Mouse (Mus musculus) thymus, postnatal 14 days (tissue): Measurements from ENCODE around the gene Cxcl9.
"Not testable (repeated sequence)": the region's sequence is repeated elsewhere in the genome, so short reads cannot be mapped to it uniquely, and the experiment has no call there.

Experiments used
- DNase-seq: peaks from one replicate; pipeline ENCODE4 v3.0.0; 2021

Gene Cxcl9

DNA sequence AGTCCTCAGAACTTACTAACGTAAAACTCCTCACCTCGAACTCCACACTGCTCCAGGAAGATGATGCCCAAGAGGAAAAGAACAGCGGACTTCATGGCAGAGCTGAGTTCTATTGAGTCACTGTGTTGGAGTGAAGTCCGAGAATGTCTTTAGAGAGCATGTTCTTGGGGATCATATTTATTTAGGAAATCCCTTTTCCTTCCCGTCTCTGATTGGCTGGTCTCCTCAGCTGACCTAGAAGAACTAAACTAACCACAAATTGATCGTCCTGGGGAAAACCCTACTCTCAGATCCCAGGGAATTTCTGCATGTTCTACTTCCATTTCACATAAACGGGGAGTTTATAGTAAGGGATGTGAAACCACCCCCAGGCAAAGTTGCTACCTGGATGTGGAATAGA lies at the start of gene Cxcl9:
Cxcl9 (minus strand) TSS at position 151 of the 400 bp plus-strand sequence.
- DNase-seq, result no peak

- no peak for DNase-seq
These were observed 49.0 kb upstream of the Cxcl9 start for GRCm38 (mm10) chr5:92376795-92377405.

DNA sequence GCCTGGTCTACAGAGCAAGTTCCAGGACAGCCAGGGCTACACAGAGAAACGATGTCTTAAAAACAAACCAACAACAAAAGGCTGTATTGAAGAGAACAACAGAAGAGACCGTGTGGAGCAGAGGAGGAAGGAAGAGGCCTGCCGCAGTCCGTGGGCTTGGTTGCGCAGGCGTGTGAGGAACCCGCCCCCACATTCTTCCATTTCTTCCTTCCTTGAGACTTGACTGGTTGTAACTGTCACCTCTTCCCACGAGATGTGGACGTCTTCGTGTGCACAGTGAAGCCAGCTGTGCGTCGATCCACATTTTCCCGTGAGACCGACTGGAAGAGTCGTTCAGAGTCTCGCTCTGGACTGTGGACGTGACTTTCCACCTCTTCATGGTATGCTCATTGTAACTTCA lies 47.5 kb upstream of the Cxcl9 start:
- DNase-seq, result peak; percentile 64

DNA sequence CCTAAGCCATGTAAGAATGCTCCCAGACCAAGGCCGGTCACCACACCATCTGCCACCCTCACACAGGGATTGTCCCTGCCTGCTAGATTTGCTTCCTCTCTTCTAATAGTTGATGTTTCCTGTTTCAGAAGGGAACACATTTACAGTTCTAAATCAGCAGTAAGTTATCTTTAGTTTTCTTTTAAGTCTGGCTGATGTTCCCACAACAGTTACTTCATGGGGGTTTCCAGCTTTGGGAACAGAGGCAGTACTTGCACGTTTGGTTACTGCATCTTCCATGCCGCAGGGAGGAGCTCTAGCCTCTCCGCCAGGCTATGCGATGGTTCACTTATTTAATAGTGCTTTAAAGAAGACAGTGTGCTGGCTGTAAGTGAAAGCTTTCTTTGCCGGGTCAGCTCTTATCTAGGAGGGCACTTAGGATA lies 46.9 kb upstream of the Cxcl9 start:
- DNase-seq, result peak; percentile 50

DNA sequence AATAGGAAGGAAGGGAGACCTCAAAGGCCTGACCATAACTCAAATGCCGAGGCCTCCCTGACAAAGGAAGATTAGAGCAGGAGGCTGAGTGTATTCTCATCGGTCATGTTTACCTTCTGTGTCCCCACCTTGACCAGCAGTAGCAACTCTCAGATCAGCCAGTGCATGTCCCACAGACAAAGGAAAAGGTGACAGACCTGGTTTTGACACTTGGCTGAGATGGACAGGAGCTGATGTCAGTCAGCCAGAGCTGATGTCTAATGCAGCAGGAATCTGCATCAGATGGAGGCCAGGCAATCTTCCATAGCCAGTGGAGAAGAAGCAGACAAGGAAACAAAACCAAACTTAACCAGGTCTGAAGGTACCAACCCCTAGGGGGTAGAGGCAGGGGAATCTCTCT lies 44.7 kb upstream of the Cxcl9 start:
- DNase-seq, result no peak

- no peak for DNase-seq
These were observed 43.6 kb upstream of the Cxcl9 start for GRCm38 (mm10) chr5:92371361-92371976.

DNA sequence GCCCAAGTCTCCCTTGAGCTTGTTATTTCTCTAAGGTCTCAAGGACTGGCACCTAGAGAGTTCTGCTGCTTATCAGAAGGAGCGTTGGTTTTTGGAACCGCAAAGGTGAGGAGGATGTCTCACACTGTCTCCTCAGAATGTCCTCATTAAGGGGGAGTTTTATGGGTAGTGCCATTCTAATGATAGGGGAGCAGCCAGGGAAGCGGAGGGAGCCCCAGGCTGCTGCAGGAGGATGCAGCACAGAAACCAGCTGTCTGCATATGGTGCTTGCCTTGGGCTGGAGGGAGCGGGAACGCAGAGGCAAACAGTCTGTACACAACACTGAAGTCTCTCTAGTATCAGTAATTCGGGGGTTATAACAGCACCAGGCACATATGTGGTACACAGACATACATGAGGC lies 43.0 kb upstream of the Cxcl9 start:
- DNase-seq, result no peak

DNA sequence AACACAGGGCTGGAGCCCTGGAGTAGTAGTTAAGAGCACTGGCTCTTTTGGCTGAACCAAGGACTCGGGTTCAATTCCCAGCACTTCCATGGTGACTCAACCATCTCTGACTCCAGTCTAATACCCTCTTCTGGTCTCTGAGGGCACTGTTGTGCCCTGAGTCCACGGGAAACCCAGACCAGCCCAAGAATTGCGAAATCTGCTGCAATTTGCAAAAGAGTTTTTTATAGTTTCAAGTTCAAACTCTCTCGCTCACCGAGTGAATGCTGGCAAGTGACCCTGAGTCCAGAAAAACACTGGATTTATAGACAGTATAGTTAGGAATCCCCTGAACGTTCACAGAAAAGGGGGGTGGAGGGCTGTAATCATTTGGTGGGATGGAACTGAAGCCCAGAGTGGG lies 42.5 kb upstream of the Cxcl9 start:
- no peak for DNase-seq

DNA sequence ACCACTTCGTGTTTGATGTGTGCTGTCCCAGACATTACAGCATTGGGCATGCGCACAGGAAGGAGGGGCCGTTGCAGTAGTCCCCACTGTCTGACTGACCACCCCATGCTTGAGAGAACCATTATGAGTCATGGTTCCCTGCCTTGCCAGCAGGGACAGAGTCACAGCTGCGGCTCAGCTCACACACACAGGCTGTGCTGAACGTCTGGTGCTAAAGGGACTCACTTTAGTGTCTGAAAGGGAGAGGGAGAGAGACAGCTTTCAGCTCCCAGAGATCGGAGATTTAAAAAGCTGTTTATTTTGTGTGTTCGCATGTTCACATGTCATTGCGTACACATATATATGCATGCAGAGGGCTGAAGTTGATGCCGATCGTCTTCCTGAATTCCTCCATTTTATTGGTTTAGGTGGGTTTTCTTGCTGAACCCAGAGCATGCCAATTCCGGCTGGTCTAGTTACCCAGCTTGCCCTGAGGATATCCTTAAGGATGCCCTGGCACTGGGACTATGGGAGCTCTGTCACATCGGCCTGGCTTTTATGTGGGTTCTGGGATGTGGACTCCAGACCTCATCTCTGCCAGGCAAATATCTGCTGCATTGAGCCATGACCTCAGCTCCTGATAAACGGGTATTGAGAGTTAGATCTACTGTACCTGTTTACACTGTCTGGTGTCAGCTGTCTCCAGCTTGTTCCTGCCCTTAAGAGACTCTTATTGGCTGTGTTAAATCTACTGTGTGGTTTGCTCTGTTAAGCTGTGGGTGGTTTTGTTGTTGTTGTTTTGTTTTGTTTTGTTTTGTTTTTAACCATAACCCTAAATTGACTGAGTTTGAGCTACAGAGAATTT lies 41.5 kb upstream of the Cxcl9 start:
- no peak for DNase-seq

- DNase-seq, result no peak
These were observed 40.5 kb upstream of the Cxcl9 start for GRCm38 (mm10) chr5:92368392-92368791.

GRCm38 (mm10) chr5:92366565-92366964 lies 38.7 kb upstream of the Cxcl9 start:
- DNase-seq, result no peak

GRCm38 (mm10) chr5:92365146-92365705 lies 37.3 kb upstream of the Cxcl9 start:
- DNase-seq, result no peak

- no peak for DNase-seq
These were observed 36.1 kb upstream of the Cxcl9 start for GRCm38 (mm10) chr5:92364011-92364410.

- no peak for DNase-seq
These were observed 35.3 kb upstream of the Cxcl9 start for GRCm38 (mm10) chr5:92363179-92363578.

- DNase-seq, result no peak
These were observed 31.0 kb upstream of the Cxcl9 start for GRCm38 (mm10) chr5:92358767-92359455.

GRCm38 (mm10) chr5:92358033-92358432 lies 30.2 kb upstream of the Cxcl9 start:
- DNase-seq, result no peak

DNA sequence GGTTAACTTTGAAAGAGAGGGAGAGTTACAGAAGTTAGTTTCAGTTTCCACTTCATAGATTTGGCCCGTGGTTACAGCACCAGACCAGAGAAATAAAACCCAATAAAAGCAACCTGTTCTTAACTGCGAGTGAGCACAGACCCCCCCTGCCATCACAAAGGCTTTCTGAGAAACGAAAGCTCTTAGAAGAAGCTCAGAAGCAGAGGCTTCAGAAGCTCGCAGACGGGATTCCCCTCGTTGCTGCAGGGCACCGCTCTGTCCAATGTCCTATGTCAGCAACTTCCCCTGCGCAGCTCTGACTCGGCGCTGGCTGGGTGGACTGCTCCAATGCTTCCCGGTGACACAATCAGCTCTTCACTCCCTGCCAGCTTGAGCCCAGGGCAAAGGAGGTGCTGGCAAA lies 25.6 kb upstream of the Cxcl9 start:
- peak; percentile 50 for DNase-seq

- DNase-seq, result not testable (repeated sequence)
These were observed 24.8 kb upstream of the Cxcl9 start for GRCm38 (mm10) chr5:92352716-92353115.

DNA sequence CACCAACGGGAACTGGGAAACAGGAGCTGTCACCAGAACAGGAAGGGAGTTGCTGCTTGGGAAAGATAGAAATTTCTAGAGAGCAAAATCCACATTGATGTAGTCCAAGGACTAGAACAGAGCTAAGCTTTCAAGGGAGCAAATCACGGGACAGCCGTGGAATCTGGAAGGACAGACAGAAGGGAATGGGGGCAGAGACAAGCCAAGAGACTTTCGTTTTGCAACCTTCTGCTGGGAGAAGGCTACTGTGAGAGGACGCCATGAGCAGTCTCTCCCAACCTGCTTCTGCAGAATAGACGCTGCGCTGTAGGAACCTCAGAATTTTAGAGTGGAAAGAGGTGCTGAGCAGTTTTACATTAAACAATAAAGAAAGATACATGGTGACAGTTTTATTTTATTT lies 21.9 kb upstream of the Cxcl9 start:
- DNase-seq, result no peak

DNA sequence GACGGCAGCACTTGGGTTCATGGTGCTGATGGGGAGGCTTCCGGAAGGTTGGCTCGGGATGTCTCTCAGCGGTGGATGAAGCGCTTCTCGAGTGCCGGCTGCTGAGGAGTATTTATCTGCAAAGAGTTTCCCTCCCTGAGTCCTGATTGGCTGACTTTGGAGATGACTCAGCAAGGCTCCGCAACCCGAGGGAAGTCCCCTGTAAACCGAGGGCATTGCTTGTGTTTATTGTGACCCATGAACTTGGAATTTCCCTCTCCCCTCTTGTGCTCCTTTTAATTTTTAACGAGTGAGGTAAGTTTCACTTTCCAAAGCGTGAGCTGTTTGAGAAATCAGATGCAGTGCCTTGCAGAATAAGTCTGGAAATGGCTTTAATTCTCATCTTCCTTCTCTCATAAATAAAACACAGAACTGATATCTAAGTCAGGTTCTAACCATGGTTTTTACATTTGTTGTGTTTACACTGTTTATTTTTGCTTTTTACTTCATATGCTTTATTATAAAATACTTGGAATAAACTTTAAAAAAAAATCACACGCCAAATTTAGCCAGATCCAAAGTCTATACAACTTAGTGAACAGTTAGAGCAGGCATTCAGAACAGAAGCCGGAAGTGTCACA lies 21.0 kb upstream of the Cxcl9 start, which contains the start of gene Cxcl10:
Cxcl10 (minus strand) TSS at position 96 of the 620 bp plus-strand sequence.
- DNase-seq, result peak; percentile 67

DNA sequence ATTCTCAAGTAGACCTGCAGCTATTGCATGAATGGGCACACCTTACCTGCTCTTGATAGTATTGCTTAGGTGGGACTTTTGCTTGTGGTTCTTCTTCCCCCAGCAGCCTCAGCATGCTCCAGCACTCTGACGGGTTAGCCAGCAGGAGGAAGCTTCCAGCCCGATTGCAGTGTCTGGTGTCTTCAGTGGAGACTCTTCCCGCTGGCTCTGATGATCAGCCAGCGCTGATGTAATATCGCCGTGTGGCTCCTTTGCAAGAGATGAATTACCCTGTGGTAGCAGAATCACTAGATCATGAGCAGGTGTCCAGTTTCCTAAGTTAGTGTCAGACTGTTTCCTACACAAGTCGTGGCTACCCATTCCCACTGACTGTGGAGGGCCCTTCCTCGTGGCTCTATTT lies 17.1 kb upstream of the Cxcl9 start:
- DNase-seq, result no peak

DNA sequence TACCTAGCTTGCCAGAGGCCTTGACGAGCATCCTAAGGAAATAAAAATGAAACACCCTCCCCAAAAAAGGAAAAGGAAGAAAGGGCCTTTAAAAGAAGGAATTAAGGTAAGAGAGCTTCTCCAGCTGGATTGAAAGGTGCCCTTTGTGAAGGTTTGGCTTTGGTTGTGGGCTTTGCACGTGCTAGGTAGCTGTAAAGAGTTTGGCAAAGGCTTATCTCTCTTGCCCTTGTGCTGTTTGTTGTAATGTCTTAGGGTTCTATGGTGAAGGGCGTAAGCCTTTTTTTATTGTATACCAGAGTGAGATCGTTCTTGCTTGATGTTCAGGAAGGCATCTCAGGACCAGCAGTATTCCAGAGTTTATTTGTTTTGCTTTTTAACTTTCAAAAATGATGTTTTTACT lies 12.7 kb upstream of the Cxcl9 start:
- no peak for DNase-seq

DNA sequence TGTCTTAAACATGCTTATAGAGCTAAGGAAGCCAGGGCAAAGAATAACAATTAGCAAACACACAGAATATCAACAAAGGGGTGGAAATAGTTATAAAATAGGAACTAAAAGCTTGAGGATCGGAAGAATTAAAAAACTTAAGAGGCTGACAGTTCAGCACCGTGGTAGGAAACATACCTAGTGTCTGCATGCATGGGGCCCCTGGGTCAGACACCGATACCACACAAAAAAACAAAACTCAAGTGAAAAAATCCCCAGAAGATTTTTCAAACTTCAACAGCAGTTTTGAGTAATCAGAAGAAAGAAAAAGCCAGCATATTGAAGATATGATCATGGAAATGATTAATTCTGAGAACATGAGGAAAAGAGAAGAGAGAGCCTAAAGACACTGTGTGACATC lies 8.9 kb upstream of the Cxcl9 start:
- no peak for DNase-seq
